Mouse (Mus musculus) hindbrain, embryonic 10.5 days (tissue): ENCODE results near the gene Gmds. TPM values are rescaled to one million over a fixed set of nuclear protein-coding genes. Genes with fewer than 3 reads are reported as not detected.

Experiments used
- DNase-seq: peaks from one replicate; pipeline ENCODE4 v3.0.0-alpha.2; 2017; ENCODE audit warnings: low spot score
- H3K27ac ChIP-seq: fragments of 300-500 bp; sonication (generic); 2 replicates; pipeline ENCODE4 v1.5.1; 2016; ENCODE audit warnings: mild to moderate bottlenecking, moderate library complexity
- H3K27me3 ChIP-seq: fragments of 300-500 bp; sonication (generic); 2 replicates; pipeline ENCODE4 v1.6.1; 2016; ENCODE audit warnings: mild to moderate bottlenecking; ENCODE audit not compliant: poor library complexity, insufficient read depth, severe bottlenecking
- H3K36me3 ChIP-seq: fragments of 300-500 bp; sonication (generic); 2 replicates; pipeline ENCODE4 v1.6.1; 2016; ENCODE audit warnings: mild to moderate bottlenecking, moderate library complexity
- H3K4me1 ChIP-seq: fragments of 300-500 bp; sonication (generic); replicated peaks from 2 replicates; pipeline ENCODE4 v1.6.1; 2016; ENCODE audit warnings: mild to moderate bottlenecking
- H3K4me3 ChIP-seq: fragments of 300-500 bp; sonication (generic); 2 replicates; pipeline ENCODE4 v1.5.1; 2016; ENCODE audit warnings: mild to moderate bottlenecking, moderate library complexity
- H3K9me3 ChIP-seq: fragments of 300-500 bp; sonication (generic); 2 replicates; pipeline ENCODE4 v1.6.1; 2016; ENCODE audit warnings: mild to moderate bottlenecking, moderate library complexity
- WGBS: fragments of 180-500 bp; shearing (Covaris S2); methylation state at CpG from one replicate; pipeline ENCODE4 v1.1.7; 2016; 5-methylcytosine and 5-hydroxymethylcytosine counted together
- polyA plus RNA-seq: library from polyadenylated mRNA; unstranded; fragments of >200 nt; fragmentation: Nextera tagmentation; extraction: Ambion mirVana; gene quantifications from 2 replicates; pipeline ENCODE4 v1.2.1, GENCODE M21; 2016

The Gmds gene
- polyA plus RNA-seq, 1 experiment from 2014 or later = 29.2 TPM

DNA sequence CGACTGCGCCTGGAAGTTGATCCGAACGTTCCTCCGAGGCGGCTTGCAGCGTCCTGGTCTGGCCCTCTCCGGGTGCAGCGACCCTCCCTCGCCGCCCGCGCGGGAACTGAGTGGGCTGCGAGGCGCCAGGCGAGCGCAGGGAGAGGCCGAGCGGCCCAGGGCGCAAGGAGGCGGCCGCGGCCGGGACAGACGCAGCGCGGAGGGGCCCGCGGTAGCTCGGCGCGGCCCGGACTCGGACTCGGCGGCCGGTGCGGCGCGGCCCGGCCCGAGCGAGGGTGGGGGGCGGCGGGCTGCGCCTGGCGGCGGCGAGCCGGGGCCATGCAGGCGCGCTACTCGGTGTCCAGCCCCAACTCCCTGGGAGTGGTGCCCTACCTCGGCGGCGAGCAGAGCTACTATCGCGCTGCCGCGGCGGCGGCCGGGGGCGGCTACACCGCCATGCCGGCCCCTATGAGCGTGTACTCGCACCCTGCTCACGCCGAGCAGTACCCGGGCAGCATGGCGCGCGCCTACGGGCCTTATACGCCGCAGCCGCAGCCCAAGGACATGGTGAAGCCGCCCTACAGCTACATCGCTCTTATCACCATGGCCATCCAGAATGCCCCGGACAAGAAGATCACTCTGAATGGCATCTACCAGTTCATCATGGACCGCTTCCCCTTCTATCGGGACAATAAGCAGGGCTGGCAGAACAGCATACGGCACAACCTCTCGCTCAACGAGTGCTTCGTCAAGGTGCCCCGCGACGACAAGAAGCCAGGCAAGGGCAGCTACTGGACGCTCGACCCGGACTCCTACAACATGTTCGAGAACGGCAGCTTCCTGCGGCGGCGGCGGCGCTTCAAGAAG lies 531.4 kb downstream of the Gmds start:
- Histone ChIP-seq H3K36me3 (0 out of 2 replicates have a peak, but pooled peaks cover 9% of the 10 kb centered on the region), H3K4me3 (peak overlapping the region; percentile 63), H3K27ac (peak overlapping the region; percentile 90), H3K9me3 (no peaks in the 10 kb centered on the region), H3K27me3 (peaks cover 100% of the 10 kb centered on the region), H3K4me1 (peaks cover 65% of the 10 kb centered on the region)
- WGBS = under 1% methylated on average over 101 of the region's 101 CpGs
- DNase-seq = peak; percentile 74

DNA sequence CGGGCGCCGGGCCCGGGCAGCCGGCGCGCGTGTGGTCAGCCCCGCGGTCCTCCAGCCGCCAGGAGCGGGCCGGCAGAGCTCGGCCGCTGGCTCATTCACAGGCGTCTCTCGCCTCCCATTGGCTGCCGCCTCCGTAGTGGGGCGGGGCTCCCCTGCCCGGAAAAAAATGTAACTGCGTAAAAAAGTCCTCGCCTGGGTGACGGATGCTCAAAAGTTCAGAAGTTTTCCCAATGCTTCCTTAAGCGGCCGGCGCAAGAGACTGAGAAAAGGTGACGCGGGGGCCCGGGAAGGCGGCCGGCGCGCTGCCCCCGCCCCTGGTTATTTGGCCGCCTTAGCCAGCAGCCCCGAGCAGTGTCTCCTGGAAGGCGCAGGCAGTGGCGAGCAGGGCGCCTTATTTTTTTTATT lies 532.1 kb downstream of the Gmds start, which contains the start of gene Foxc1:
TSS of gene Foxc1 (plus strand) at position 206 of the 405 bp plus-strand sequence.
- Histone ChIP-seq H3K27ac (peak within 1 kb of the TSS; percentile 90), H3K9me3 (no peaks in the 10 kb centered on the region), H3K36me3 (0 out of 2 replicates have a peak, but pooled peaks cover 9% of the 10 kb centered on the region), H3K4me1 (peaks cover 66% of the 10 kb centered on the region), H3K4me3 (peak within 1 kb of the TSS; percentile 63), H3K27me3 (peaks cover 100% of the 10 kb centered on the region)
- WGBS = under 1% methylated on average over 40 of the region's 40 CpGs
- DNase-seq = peak; percentile 90

DNA sequence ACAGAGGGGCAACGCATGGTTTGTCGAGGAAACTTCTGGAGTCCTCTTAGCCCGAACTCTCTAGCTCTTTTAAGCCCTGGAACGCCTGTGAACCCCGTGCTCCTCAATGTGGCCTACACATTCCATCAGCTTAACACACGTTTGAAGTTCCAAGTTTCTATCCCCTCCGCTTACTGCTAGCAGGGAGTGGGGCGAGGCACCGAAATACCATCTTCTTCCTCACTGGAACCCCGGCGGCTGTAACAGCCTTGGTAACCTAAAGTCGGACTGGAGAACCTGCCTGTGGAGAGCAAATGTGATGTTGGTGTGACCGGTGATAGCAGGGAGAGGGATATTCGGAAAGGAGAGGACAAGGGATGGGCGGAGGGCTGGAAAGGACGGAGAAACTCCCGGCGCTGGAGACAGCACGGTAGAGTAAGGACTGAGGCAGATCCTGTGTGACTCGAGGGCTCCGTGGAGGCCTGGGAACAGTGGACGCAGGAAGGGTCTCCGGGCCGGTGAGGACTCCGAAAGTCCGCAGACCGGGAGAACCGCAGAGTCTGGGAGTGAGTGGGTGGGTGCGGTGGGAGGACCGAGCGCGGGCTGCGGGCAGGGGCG lies 532.6 kb downstream of the Gmds start:
- H3K9me3 ChIP-seq = no peaks in the 10 kb centered on the region
- DNase-seq = no peak
- H3K4me1 ChIP-seq = peaks cover 66% of the 10 kb centered on the region
- under 1% methylated on average over 34 of the region's 34 CpGs for WGBS
- peak overlapping the region; percentile 90 for H3K27ac ChIP-seq
- H3K27me3 ChIP-seq = peaks cover 100% of the 10 kb centered on the region
- peak overlapping the region; percentile 63 for H3K4me3 ChIP-seq
- H3K36me3 ChIP-seq = 0 out of 2 replicates have a peak, but pooled peaks cover 9% of the 10 kb centered on the region

DNA sequence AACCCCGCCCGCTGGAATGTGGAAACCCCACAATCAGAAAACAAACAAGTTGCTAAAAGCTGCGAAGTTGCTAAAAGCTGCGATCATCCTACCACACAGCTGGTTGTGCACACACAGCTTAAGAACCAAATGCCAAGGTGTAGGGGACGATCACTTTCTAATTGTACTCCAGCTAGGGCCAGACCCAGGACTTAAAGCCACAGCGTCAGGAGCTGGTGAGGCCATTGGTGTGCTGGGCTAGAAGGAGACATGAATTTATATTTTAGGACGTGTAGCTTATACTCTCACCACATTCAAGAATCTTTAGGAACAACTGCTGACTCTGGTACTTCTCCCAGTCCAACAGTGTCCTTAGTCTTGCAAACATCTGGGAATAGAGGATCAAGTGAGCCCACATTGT lies 534.0 kb downstream of the Gmds start:
- Histone ChIP-seq H3K27ac (no peak overlapping the region), H3K9me3 (no peaks in the 10 kb centered on the region), H3K4me3 (no peak overlapping the region), H3K27me3 (peaks cover 100% of the 10 kb centered on the region), H3K4me1 (peaks cover 64% of the 10 kb centered on the region), H3K36me3 (0 out of 2 replicates have a peak, but pooled peaks cover 9% of the 10 kb centered on the region)
- WGBS = under 1% methylated on average over 7 of the region's 7 CpGs
- peak; percentile 27 for DNase-seq

DNA sequence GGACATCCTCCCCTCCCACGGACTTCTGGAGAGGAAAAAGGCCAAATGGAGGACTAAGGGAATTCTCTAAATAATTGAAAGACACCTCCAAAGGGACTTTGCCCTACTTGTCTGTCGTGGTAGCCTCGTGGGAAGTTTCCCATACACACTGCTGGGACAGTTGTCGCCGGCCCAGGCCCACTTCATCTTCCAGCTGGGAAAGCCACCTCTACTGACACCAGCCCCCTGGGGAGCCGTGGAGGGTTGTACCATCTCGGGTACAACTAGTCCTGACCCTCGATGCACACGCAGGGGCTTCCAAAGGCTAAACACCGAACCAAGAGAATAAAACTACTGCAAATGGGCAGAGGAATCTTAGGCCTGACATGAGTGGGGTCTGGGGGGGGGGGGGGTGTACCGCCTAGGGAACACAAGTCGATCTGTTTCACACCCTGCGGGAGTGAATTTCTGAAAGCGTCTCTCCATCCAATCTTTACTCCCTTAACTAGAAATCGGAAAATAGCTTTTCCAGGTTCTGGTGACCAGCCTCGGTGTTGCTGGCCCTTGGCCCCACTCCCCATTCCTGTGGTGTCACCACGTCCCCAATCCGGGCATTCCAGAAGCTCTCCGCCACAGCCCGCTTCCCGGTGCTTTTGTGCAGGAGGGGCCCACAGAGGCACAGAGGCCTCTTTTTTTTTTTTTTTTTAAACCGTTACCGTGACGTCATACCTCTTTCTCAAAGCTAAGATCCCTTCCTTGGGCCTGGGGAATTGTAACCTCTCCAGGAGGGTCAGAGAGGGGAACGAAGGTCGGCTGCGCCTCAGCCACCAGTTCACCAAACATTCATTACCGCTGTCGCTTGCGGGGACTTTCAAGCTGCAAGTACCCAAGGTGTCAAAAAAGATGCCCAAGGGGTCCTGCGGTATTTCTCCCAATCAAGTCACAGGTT lies 535.1 kb downstream of the Gmds start:
- Histone ChIP-seq H3K9me3 (no peaks in the 10 kb centered on the region), H3K27ac (no peak overlapping the region), H3K36me3 (0 out of 2 replicates have a peak, but pooled peaks cover 7% of the 10 kb centered on the region), H3K4me1 (peaks cover 64% of the 10 kb centered on the region), H3K27me3 (peaks cover 100% of the 10 kb centered on the region), H3K4me3 (peak overlapping the region; percentile 21; the same call in 1 of the 2 replicates)
- WGBS = under 1% methylated on average over 31 of the region's 31 CpGs
- DNase-seq = peak; percentile 55

DNA sequence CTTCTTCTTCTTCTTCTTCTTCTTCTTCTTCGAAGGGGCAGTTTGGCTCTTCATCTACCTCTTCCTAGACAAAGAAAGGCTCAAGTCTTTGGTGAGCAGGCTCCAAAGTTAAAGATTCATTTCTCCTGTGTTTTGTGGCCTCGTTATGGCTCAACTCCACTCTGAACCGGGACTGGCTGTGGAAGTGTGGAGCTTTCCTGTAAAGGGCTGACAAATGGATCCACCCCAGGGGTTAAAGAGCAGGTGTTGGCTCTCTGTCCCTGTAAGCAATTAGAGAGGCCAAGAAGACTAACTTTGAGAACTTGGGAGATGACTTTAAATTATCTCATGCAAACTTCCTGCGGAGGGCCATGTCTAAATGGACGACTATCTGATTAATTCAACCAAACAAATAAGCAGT lies 536.1 kb downstream of the Gmds start:
- peaks cover 100% of the 10 kb centered on the region for H3K27me3 ChIP-seq
- H3K36me3 ChIP-seq = no peaks in the 10 kb centered on the region
- WGBS = 10% methylated on average over 5 of the region's 5 CpGs
- H3K9me3 ChIP-seq = no peaks in the 10 kb centered on the region
- peaks cover 62% of the 10 kb centered on the region for H3K4me1 ChIP-seq
- H3K27ac ChIP-seq = no peak overlapping the region
- no peak overlapping the region for H3K4me3 ChIP-seq
- DNase-seq = peak; percentile 18

DNA sequence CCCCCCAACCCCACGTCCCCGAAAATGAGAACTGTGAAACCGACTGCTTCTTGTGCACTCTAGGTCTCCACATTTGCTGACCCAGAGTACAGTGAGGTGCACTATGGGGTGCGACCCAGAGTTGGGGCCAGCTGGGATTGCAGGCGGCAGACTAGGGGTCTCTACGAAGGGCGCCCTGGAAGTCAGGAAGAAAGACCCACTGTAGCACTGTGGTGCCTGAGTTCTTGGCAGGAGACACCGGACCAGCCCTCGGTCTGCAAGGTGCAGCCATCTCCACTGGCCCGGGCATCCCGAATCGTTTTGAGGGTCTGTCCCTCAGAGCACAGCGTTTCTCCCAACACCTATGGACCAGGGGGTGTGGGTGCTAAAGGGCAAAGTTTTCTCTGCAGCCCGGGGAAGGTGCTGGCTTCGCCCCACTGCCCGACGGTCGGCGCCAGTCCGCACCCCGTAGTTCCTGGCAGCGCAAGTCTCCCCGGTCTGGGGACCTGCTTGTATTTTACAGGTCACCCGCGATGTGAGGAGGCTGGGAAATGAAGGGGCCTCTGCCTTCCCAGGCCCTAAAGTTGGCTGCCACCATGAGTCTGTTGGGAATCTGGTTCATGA lies 536.7 kb downstream of the Gmds start:
- Histone ChIP-seq H3K27me3 (peaks cover 95% of the 10 kb centered on the region), H3K4me3 (peak overlapping the region; percentile 50), H3K9me3 (no peaks in the 10 kb centered on the region), H3K27ac (peak overlapping the region; percentile 35; the same call in 1 of the 2 replicates), H3K4me1 (peaks cover 56% of the 10 kb centered on the region), H3K36me3 (no peaks in the 10 kb centered on the region)
- DNase-seq = no peak
- WGBS = 2% methylated on average over 25 of the region's 25 CpGs

DNA sequence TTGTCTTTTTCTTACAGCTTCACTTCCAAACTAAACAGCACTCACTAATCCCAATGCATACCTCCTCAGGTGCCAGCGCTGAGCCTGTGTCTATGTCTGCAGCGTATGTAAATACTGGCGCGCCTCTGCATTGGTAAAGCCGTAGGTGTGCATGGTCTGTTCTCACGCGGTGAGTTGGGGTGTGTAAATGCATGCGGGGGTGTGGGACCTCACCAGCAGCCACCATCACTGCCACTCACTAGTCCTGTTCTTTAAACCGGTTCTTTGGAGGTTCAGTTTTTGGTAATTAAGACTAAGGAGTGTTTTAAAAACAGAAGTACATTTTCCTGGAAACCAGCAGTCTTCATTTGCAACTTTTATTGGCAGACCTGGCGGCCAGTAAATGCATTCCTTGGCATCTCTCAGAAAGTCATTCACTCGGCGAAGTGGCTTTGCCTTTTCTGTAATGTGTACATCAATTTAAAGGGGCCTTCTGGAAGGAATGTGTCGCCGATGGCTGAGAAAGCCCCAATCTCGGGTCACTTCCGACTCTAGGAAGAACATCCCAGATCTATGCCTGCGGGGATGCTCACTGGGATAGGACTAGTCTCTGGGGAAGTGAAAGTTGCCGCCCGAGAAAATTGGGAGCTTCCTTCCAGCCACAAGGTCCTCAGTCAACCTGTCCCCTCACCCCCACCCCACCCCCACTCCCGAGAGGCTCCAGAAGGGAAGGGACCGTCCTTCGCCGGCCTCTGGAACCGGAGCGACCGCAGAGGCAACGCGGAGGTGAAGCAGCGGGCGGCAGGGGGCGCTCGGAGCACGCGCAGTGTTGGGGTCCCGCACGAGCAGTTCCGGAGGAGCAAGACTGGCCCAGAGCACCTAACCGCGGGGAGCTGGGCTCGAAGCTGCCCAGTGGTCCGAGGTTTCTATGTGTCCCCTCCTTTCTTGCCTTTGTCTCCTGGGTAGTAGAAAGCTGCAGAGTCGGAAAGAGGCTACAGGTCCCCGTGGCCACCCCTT lies 537.7 kb downstream of the Gmds start:
- H3K27me3 ChIP-seq = peaks cover 89% of the 10 kb centered on the region
- peak overlapping the region; percentile 50 for H3K4me3 ChIP-seq
- peaks cover 47% of the 10 kb centered on the region for H3K4me1 ChIP-seq
- peak; percentile 90 for DNase-seq
- peak overlapping the region; percentile 35; the same call in 1 of the 2 replicates for H3K27ac ChIP-seq
- H3K9me3 ChIP-seq = no peaks in the 10 kb centered on the region
- WGBS = 1% methylated on average over 43 of the region's 43 CpGs
- H3K36me3 ChIP-seq = no peaks in the 10 kb centered on the region

DNA sequence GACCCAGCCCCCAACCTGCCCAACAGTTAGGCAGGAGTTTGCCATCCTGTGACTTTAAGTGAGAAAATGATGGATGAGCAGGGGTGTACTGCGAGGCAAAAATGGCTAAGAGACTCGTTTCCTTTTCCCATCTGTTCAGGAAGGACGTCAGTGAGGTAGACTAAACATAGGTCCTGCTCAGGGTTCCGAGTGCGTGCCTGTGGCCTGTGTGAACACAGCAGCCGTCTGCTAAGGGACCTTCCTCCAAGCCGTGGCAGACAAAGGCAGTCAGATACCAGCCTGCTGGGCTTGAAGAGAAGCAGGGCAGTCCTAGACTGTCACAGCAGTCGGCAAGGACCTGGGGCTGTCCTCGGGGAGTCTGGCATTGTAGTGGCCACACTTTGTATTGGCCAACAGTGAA lies 540.5 kb downstream of the Gmds start:
- peak; percentile 22 for DNase-seq
- Histone ChIP-seq H3K27ac (no peak overlapping the region), H3K4me3 (no peak overlapping the region), H3K36me3 (no peaks in the 10 kb centered on the region), H3K27me3 (peaks cover 77% of the 10 kb centered on the region), H3K9me3 (no peaks in the 10 kb centered on the region), H3K4me1 (peaks cover 31% of the 10 kb centered on the region)
- WGBS = 28% methylated on average over 9 of the region's 9 CpGs

DNA sequence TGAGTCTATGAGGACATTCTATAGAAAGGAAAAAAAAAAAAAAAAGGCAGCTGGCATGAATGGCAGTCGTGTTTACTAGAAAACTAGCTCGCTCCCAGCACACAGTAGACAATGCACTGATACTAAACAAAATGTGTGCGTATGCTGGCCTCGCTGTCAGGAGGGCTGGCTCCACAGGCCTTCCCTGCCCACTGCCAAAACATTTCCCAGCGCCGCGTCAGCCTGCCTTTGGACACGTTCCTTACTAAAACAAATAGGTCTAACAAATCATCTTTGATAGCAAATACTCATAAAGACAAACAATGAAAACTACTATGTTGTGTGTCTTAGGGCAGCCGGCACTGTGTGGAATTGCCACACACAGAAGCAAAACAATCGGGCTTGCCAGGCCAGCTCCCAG lies 541.2 kb downstream of the Gmds start:
- Histone ChIP-seq H3K27me3 (peaks cover 71% of the 10 kb centered on the region), H3K9me3 (no peaks in the 10 kb centered on the region), H3K36me3 (no peaks in the 10 kb centered on the region), H3K4me1 (peaks cover 29% of the 10 kb centered on the region), H3K27ac (no peak overlapping the region), H3K4me3 (no peak overlapping the region)
- DNase-seq = no peak
- 69% methylated on average over 10 of the region's 10 CpGs for WGBS

DNA sequence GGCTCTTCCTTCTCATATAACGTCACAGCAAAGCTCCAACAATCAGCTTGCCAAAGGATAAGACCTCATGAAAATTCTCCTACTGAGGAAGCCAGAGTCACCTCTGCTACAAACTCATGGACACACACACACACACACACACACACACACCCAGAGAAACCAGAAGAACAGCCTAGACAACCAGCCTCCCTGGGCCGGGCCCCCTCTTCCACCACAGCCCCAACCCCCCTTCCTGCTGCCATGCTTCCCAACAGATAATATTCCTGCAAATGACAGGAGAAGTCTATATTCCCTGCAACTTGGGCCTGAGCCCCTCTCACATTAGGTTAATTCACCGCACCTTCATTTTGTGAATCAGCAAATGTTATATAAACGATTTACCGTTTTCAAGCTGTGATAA lies 545.4 kb downstream of the Gmds start:
- WGBS = 36% methylated on average over 5 of the region's 5 CpGs
- peak; percentile 11 for DNase-seq
- no peaks in the 10 kb centered on the region for H3K9me3 ChIP-seq

More for the DNA sequence above, 545.4 kb downstream of the Gmds start:
- Histone ChIP-seq H3K4me1 (peaks cover 11% of the 10 kb centered on the region; the same call in 1 of the 2 replicates), H3K36me3 (no peaks in the 10 kb centered on the region), H3K27me3 (peaks cover 29% of the 10 kb centered on the region), H3K27ac (no peak overlapping the region), H3K4me3 (no peak overlapping the region)
